Mouse (Mus musculus): Measurements from ENCODE around the gene Arid5b. TPM values are rescaled to one million over a fixed set of nuclear protein-coding genes. Genes with fewer than 3 reads are reported as not detected.

Gene Arid5b
- polyA plus RNA-seq, 1 experiment from 2014 or later = 34.0 TPM

DNA sequence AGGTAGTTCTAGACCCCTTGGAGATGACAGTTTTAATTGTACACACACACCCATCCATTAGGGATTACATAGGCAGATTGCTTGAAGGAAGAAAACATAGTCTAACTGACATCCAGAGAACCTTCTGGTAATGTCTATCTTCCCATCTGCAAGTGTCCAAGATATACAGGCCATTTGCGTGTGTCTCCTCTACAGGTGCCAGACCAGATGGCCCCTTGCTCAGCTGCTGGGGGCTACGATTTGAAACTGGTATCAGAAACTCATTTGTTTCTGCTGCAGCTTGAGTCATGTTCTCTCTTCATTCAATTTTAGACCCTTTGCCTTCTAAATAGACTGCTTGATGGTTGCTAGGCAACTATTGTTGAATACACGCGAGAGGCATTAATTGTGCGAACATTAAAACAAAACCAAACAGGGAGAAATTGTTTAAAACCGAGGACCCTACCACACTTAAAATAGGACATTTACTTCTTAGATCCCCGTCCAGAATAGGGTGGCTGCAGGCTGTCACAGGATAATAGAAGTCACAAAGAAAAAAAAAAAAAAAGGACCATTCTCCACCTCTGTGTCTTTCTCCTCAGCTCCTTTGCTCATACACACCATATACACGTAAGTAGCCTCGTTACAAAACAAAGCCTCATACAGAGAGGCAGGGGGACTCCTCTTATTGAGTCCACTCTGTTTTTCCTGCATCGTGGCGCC lies 125.0 kb downstream of the Arid5b start:
- no peak overlapping the region for H3K4me3 ChIP-seq (ENCODE audit: low read length)
- H3K9me3 ChIP-seq (ENCODE audit: low read length) = peaks cover 10% of the 10 kb centered on the region
- ATAC-seq (ENCODE audit: low FRiP score, low TSS enrichment) = no peak
- H3K4me1 ChIP-seq (ENCODE audit: insufficient read depth, low read length) = peaks cover 2% of the 10 kb centered on the region; the same call in 1 of the 2 replicates
- H3K36me3 ChIP-seq (ENCODE audit: insufficient read depth, low read length) = peaks cover 14% of the 10 kb centered on the region
- no peaks in the 10 kb centered on the region for H3K27me3 ChIP-seq (ENCODE audit: insufficient read depth, low read length)
- WGBS = 85% methylated on average over 11 of the region's 11 CpGs
- no peak overlapping the region for H3K9ac ChIP-seq (replicated peaks; ENCODE audit: low read length)
- H3K4me2 ChIP-seq (replicated peaks; ENCODE audit: low read depth, low read length) = no peak overlapping the region
- no peak overlapping the region for H3K27ac ChIP-seq (ENCODE audit: low read length)

DNA sequence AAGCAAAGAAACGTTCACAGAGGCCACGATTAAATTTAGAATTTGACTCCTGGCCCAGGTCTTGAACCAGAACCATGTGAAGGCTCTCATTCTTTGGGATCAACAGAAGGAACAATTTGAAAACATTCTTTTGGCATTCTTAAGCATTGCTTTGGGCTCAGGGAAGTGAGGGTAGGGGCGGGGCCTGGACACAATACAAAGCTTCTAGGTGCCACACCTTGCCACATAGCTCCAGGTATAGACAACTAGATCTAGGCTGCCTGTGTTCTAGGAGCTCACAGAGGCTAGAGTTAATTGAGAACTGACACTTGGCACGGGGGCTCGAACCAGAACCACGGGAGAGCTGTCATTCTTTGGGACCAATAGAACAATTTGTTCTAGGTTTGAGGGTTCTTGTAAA lies 130.0 kb downstream of the Arid5b start:
- Histone ChIP-seq H3K27me3 (ENCODE audit: insufficient read depth, low read length) (no peaks in the 10 kb centered on the region), H3K9me3 (ENCODE audit: low read length) (peaks cover 10% of the 10 kb centered on the region), H3K4me2 (replicated peaks; ENCODE audit: low read depth, low read length) (no peak overlapping the region), H3K4me3 (ENCODE audit: low read length) (no peak overlapping the region), H3K27ac (ENCODE audit: low read length) (peak overlapping the region; percentile 78), H3K4me1 (ENCODE audit: insufficient read depth, low read length) (peaks cover 31% of the 10 kb centered on the region), H3K9ac (replicated peaks; ENCODE audit: low read length) (no peak overlapping the region), H3K36me3 (ENCODE audit: insufficient read depth, low read length) (peaks cover 13% of the 10 kb centered on the region)
- WGBS = 66% methylated on average over 6 of the region's 6 CpGs
- ATAC-seq (ENCODE audit: low FRiP score, low TSS enrichment) = no peak

DNA sequence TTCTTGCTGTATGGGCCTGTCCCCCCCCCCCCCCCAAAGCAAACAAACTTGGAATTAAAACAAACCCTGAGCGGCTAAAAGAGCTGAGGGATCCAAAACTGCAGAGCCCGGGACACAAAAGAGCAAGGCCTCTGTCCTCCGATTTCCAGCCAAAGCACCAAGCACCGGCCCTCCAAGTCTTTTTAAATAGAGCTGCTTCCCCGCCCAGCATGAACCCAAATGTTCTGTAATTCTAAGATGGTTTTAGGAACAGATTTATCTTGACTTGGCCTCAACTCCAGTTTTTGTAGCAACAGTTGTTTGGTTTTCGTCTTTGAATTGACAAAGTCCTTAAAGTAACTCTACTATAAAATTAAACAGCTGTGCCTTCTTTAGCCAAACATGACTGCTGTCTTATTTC lies 130.8 kb downstream of the Arid5b start:
- Histone ChIP-seq H3K4me3 (ENCODE audit: low read length) (no peak overlapping the region), H3K4me2 (replicated peaks; ENCODE audit: low read depth, low read length) (no peak overlapping the region), H3K4me1 (ENCODE audit: insufficient read depth, low read length) (peaks cover 31% of the 10 kb centered on the region), H3K9me3 (ENCODE audit: low read length) (peaks cover 10% of the 10 kb centered on the region), H3K9ac (replicated peaks; ENCODE audit: low read length) (no peak overlapping the region), H3K27me3 (ENCODE audit: insufficient read depth, low read length) (no peaks in the 10 kb centered on the region), H3K27ac (ENCODE audit: low read length) (peak overlapping the region; percentile 78), H3K36me3 (ENCODE audit: insufficient read depth, low read length) (peaks cover 8% of the 10 kb centered on the region; the same call in 1 of the 2 replicates)
- ATAC-seq (ENCODE audit: low FRiP score, low TSS enrichment) = no peak
- WGBS = 51% methylated on average over 6 of the region's 6 CpGs

DNA sequence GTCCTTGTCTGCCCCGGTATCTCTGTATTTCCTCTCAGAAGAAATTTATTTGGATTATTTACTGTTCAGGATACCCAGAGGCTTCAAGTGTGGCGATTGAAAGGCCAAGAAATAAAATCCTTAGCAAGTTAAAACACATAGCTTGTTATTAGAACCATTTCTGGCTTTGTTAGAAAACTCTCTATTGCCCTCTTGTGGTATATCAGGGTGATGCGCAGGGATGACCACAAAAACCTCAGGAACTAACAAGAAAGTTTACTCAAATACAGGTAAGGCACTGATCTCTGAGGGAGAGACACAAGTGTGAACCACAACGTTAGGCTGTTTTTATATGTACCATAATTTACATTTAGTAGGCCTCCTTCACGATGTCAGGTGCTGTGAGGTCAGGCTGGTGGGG lies 131.7 kb downstream of the Arid5b start:
- H3K36me3 ChIP-seq (ENCODE audit: insufficient read depth, low read length) = peaks cover 4% of the 10 kb centered on the region; the same call in 1 of the 2 replicates
- H3K9ac ChIP-seq (replicated peaks; ENCODE audit: low read length) = no peak overlapping the region
- H3K4me1 ChIP-seq (ENCODE audit: insufficient read depth, low read length) = peaks cover 31% of the 10 kb centered on the region
- WGBS = 5% methylated on average over 5 of the region's 5 CpGs
- H3K4me2 ChIP-seq (replicated peaks; ENCODE audit: low read depth, low read length) = no peak overlapping the region
- H3K4me3 ChIP-seq (ENCODE audit: low read length) = no peak overlapping the region
- peaks cover 6% of the 10 kb centered on the region for H3K9me3 ChIP-seq (ENCODE audit: low read length)
- no peak overlapping the region for H3K27ac ChIP-seq (ENCODE audit: low read length)
- no peak for ATAC-seq (ENCODE audit: low FRiP score, low TSS enrichment)
- H3K27me3 ChIP-seq (ENCODE audit: insufficient read depth, low read length) = no peaks in the 10 kb centered on the region

DNA sequence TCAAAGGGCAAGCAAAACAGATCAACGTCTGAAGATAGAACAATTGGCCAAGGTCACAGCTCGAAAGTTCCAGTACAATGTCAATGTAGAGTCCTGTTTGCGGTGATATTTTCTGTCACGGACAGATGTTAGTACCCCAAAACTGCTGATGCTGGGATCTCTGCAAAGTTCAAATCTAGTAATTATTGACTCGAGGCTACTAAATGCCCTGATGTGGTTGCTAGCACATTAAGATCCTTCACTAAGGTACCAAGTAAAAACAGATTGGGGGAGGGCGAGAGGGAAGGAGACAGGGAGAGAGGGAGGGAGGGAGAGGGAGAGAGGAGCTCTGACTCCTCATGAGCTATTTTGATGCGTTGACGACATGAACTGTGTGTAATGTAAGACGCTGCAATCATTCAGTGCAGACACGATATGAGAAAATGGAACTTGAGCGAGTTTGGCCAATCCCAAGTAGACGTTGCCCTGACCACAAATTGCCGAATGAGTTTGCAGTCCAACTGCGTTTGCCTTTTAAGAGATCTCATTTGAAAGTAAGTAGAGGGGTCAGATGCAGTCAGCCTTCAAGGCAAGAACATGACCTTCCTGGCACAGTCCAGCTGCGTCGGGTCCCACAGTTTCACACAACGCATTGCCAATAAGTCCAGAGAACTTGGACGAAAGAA lies 133.1 kb downstream of the Arid5b start:
- WGBS = 52% methylated on average over 18 of the region's 18 CpGs
- Histone ChIP-seq H3K4me2 (replicated peaks; ENCODE audit: low read depth, low read length) (no peak overlapping the region), H3K36me3 (ENCODE audit: insufficient read depth, low read length) (0 out of 2 replicates have a peak, but pooled peaks cover 2% of the 10 kb centered on the region), H3K4me1 (ENCODE audit: insufficient read depth, low read length) (peaks cover 35% of the 10 kb centered on the region), H3K4me3 (ENCODE audit: low read length) (no peak overlapping the region), H3K27me3 (ENCODE audit: insufficient read depth, low read length) (no peaks in the 10 kb centered on the region), H3K27ac (ENCODE audit: low read length) (no peak overlapping the region), H3K9ac (replicated peaks; ENCODE audit: low read length) (no peak overlapping the region; the same call in 1 of the 2 replicates), H3K9me3 (ENCODE audit: low read length) (peaks cover 3% of the 10 kb centered on the region; the same call in 1 of the 2 replicates)
- no peak for ATAC-seq (ENCODE audit: low FRiP score, low TSS enrichment)

DNA sequence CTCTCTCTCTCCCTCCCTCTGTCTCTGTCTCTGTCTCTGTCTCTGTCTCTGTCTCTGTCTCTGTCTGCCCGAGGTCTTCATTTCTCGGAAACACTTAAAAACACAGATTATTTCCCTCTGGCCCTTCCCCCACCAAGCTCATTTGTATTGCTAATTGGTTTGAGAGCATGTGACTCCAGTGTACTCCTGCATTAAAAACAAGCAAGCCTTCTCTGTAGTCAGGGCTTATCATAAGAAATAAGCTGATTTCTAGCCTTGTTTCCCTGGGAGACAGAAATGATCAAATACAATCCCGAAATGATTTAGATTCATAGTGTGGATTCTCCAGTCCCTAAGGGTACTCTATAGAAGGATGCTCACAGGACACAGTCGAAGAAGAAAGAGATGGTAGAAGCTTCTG lies 136.0 kb downstream of the Arid5b start:
- Histone ChIP-seq H3K4me2 (replicated peaks; ENCODE audit: low read depth, low read length) (no peak overlapping the region), H3K4me3 (ENCODE audit: low read length) (no peak overlapping the region), H3K27me3 (ENCODE audit: insufficient read depth, low read length) (no peaks in the 10 kb centered on the region), H3K9ac (replicated peaks; ENCODE audit: low read length) (no peak overlapping the region), H3K27ac (ENCODE audit: low read length) (no peak overlapping the region), H3K9me3 (ENCODE audit: low read length) (no peaks in the 10 kb centered on the region), H3K36me3 (ENCODE audit: insufficient read depth, low read length) (peaks cover 5% of the 10 kb centered on the region; the same call in 1 of the 2 replicates), H3K4me1 (ENCODE audit: insufficient read depth, low read length) (peaks cover 31% of the 10 kb centered on the region)
- 81% methylated on average over 4 of the region's 4 CpGs for WGBS
- ATAC-seq (ENCODE audit: low FRiP score, low TSS enrichment) = no peak

DNA sequence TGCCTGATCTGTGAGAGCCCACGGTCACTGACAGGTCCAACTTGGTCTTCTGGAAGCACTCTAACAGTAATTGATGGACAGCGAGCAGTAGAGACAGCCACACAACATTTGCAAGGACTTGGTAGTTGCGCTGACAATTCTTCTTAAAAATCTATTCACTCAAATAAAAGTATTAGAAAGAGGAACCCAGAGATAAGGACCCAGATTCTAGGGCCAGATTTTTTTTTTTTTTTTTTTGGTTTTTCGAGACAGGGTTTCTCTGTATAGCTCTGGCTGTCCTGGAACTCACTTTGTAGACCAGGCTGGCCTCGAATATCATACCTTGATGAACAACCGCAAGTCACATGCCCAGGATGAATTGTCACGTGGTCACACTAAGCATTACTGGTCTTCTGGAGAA lies 137.0 kb downstream of the Arid5b start:
- H3K9me3 ChIP-seq (ENCODE audit: low read length) = no peaks in the 10 kb centered on the region
- peaks cover 5% of the 10 kb centered on the region; the same call in 1 of the 2 replicates for H3K36me3 ChIP-seq (ENCODE audit: insufficient read depth, low read length)
- H3K9ac ChIP-seq (replicated peaks; ENCODE audit: low read length) = no peak overlapping the region
- H3K27ac ChIP-seq (ENCODE audit: low read length) = no peak overlapping the region
- no peak overlapping the region for H3K4me2 ChIP-seq (replicated peaks; ENCODE audit: low read depth, low read length)
- 88% methylated on average over 7 of the region's 7 CpGs for WGBS
- peaks cover 35% of the 10 kb centered on the region for H3K4me1 ChIP-seq (ENCODE audit: insufficient read depth, low read length)
- no peaks in the 10 kb centered on the region for H3K27me3 ChIP-seq (ENCODE audit: insufficient read depth, low read length)
- no peak for ATAC-seq (ENCODE audit: low FRiP score, low TSS enrichment)
- no peak overlapping the region for H3K4me3 ChIP-seq (ENCODE audit: low read length)

DNA sequence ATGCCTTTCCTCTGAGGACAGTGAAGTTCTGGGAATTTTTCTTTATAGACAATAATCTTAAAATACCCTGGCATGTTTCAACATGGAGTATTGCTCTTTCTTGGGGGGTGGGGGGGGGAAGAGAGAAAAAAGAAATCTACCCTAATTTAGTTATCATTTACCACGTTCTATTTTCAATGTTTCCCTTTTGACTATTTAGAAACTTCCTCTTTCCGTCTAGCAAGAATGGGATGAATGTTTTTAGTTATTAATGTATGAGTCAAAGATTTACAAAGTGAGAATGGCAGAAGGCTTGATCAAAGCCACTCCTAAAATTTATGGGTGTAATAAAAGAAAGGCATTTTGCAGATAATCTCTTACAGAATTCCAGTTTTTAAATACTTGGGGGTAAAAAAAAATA lies 137.7 kb downstream of the Arid5b start:
- no peak for ATAC-seq (ENCODE audit: low FRiP score, low TSS enrichment)
- WGBS = 55% methylated on average over 2 of the region's 2 CpGs
- H3K27ac ChIP-seq (ENCODE audit: low read length) = peak overlapping the region; percentile 35; the same call in 1 of the 2 replicates

DNA sequence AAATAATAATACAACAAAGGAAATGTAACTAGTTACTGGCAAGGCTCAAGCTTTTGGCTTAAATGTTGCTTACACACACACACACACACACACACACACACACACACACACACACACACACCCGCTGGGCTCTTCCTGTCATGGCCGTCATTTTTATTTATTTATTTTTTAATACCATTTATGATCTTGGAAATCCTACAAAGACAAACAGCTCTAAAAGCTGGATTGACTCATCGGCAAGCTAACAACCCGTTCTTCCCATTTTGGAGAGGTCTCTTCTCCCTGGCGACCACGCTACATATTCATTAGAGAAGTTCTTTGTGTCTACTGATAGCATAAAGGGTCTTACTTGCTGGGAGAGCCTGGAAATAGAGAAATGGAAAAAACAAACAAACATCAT lies 138.2 kb downstream of the Arid5b start:
- H3K9me3 ChIP-seq (ENCODE audit: low read length) = no peaks in the 10 kb centered on the region
- peaks cover 33% of the 10 kb centered on the region for H3K4me1 ChIP-seq (ENCODE audit: insufficient read depth, low read length)
- H3K9ac ChIP-seq (replicated peaks; ENCODE audit: low read length) = no peak overlapping the region
- H3K4me2 ChIP-seq (replicated peaks; ENCODE audit: low read depth, low read length) = no peak overlapping the region
- H3K36me3 ChIP-seq (ENCODE audit: insufficient read depth, low read length) = peaks cover 5% of the 10 kb centered on the region; the same call in 1 of the 2 replicates
- no peaks in the 10 kb centered on the region for H3K27me3 ChIP-seq (ENCODE audit: insufficient read depth, low read length)
- peak overlapping the region; percentile 35; the same call in 1 of the 2 replicates for H3K27ac ChIP-seq (ENCODE audit: low read length)
- ATAC-seq (ENCODE audit: low FRiP score, low TSS enrichment) = no peak
- WGBS = 76% methylated on average over 6 of the region's 6 CpGs
- no peak overlapping the region for H3K4me3 ChIP-seq (ENCODE audit: low read length)

More for the DNA sequence above, 137.7 kb downstream of the Arid5b start:
- peaks cover 33% of the 10 kb centered on the region for H3K4me1 ChIP-seq (ENCODE audit: insufficient read depth, low read length)
- no peak overlapping the region for H3K9ac ChIP-seq (replicated peaks; ENCODE audit: low read length)
- no peaks in the 10 kb centered on the region for H3K27me3 ChIP-seq (ENCODE audit: insufficient read depth, low read length)
- H3K4me2 ChIP-seq (replicated peaks; ENCODE audit: low read depth, low read length) = no peak overlapping the region
- H3K36me3 ChIP-seq (ENCODE audit: insufficient read depth, low read length) = peaks cover 5% of the 10 kb centered on the region; the same call in 1 of the 2 replicates
- no peak overlapping the region for H3K4me3 ChIP-seq (ENCODE audit: low read length)
- no peaks in the 10 kb centered on the region for H3K9me3 ChIP-seq (ENCODE audit: low read length)

DNA sequence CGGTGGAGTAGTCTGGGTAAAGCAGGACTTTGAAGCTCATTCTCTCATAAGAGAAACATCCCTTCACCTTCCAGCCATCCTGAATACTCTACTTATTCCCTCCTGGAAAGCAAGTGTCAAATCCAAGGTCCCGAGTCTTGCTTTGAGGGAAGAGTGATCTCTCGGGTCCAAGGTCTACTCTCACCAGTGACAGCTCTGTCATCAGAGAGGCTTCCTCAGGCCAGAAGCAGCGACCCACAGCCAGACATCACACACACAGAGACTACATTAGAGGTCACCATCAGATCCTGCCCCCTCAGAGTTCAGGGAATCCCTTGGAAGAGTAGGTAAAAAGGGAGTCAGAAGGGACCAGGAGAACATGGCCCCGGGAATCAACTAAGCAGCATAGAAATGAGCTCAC lies 140.4 kb downstream of the Arid5b start:
- H3K4me3 ChIP-seq (ENCODE audit: low read length) = no peak overlapping the region
- ATAC-seq (ENCODE audit: low FRiP score, low TSS enrichment) = no peak

More for the DNA sequence above, 140.4 kb downstream of the Arid5b start:
- 84% methylated on average over 5 of the region's 5 CpGs for WGBS
- no peak overlapping the region for H3K9ac ChIP-seq (replicated peaks; ENCODE audit: low read length)
- H3K9me3 ChIP-seq (ENCODE audit: low read length) = no peaks in the 10 kb centered on the region
- H3K4me2 ChIP-seq (replicated peaks; ENCODE audit: low read depth, low read length) = no peak overlapping the region
- no peak overlapping the region for H3K27ac ChIP-seq (ENCODE audit: low read length)
- peaks cover 41% of the 10 kb centered on the region for H3K4me1 ChIP-seq (ENCODE audit: insufficient read depth, low read length)
- peaks cover 9% of the 10 kb centered on the region for H3K36me3 ChIP-seq (ENCODE audit: insufficient read depth, low read length)
- no peaks in the 10 kb centered on the region for H3K27me3 ChIP-seq (ENCODE audit: insufficient read depth, low read length)
